Mouse (Mus musculus): ENCODE measurements around the gene Cox6b2.
A peak's percentile ranks its signal among the peaks of the same experiment; 100 is the strongest.
"Not testable (repeated sequence)": the region's sequence is repeated elsewhere in the genome, so short reads cannot be mapped to it uniquely, and the experiment has no call there.

Cox6b2 gene

DNA sequence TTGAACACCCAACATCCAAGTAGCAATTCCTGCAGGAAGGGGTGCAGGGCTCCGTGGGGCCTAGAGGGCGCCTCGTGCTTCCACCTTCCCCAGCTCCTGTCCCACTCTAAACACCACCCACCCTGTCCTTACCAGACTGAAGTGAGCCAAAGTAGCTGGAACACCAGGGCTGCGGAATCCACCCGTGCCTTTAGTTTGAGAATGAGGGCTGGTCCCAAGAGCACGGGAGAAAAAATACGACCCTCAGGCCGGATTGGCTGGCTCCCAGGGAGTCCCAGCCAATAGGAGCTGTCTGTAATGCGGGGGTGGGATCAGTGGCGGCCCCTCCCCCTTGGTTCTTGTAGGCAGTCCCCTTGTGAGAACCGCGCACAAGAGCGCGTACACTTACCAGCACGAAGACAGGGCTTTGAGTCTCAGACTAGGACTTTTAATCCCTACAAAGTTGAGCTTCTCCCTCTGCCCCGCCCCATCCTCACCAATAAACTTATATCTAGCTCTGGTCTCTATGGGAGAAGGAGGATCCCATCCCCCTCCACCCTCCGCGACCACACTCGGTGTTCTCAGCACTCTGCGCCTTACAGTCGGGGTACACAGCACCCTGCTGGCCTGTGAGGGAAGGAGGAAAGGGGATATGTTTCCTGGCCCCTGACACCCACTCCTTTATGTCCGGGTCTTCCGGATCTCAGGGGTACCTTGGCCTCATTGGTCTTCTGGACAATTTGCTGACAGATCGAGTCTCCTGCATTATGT, at the start of gene Cox6b2:
Gene Cox6b2 (minus strand): TSS at position 274 of the 750 bp plus-strand sequence.
- peak; percentile 71 for DNase-seq

GRCm38 (mm10) chr7:4802247-4802646, 49.4 kb upstream of the Cox6b2 start:
- no peak for DNase-seq

DNA sequence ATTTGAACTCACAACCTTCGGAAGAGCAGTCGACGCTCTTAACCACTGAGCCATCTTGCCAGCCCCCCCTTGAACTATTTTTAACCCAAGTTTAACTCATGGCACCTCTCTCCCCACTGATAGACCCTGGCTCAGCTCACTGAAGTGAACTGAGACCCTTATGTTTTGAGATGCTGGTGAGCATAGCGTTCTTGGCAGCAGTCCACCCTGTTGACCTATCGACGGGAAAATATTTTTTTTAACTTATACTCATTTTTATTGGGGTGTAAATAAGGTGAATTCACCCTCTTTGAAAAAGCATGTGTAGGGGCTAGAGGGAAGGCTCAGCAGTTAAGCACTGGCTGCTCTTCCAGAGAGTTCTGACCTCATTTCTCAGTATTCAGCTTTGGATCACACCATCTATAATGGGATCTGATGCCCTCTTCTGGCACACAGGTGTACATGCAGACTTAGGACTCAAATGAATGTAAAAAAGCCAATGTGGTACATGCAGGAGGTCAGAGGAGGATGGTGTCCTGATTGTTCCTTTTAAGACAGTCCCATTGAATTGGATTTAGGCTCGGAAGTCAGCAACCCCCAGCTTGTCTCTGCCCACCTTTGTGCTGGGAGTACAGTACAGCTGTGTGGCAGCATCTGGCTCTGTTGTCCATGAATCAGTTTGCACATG, 43.0 kb upstream of the Cox6b2 start:
- peak; percentile 31 for DNase-seq

DNA sequence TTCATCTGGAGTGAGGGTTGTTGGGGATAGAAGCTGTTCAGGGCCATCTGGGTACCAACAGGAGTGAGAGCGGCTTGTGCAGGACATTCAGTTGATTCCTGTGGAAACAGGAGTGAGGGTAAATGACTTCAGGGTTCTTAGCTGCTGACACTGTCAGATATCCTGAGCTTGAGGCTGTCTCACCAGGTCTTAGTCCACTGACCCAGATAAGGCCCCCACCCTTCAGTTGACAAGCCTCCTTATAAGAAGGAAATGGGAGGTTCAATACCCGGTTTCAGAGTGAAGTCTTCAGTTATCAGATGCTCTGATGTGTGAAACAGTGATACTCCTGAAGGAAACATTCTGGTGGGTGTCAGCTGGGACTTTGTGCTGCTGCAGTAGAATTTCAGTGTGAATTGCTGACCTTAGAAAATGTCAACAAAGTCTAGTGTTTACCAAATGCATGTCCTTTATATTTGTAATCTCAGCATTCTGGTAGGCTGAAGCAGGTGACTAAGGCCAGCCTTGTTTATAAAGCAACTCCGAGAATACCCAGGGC, 41.8 kb upstream of the Cox6b2 start:
- no peak for DNase-seq

GRCm38 (mm10) chr7:4793674-4794073, 40.8 kb upstream of the Cox6b2 start:
- DNase-seq, result no peak

- not testable (repeated sequence) for DNase-seq
Measured at GRCm38 (mm10) chr7:4793248-4793647, 40.4 kb upstream of the Cox6b2 start.

DNA sequence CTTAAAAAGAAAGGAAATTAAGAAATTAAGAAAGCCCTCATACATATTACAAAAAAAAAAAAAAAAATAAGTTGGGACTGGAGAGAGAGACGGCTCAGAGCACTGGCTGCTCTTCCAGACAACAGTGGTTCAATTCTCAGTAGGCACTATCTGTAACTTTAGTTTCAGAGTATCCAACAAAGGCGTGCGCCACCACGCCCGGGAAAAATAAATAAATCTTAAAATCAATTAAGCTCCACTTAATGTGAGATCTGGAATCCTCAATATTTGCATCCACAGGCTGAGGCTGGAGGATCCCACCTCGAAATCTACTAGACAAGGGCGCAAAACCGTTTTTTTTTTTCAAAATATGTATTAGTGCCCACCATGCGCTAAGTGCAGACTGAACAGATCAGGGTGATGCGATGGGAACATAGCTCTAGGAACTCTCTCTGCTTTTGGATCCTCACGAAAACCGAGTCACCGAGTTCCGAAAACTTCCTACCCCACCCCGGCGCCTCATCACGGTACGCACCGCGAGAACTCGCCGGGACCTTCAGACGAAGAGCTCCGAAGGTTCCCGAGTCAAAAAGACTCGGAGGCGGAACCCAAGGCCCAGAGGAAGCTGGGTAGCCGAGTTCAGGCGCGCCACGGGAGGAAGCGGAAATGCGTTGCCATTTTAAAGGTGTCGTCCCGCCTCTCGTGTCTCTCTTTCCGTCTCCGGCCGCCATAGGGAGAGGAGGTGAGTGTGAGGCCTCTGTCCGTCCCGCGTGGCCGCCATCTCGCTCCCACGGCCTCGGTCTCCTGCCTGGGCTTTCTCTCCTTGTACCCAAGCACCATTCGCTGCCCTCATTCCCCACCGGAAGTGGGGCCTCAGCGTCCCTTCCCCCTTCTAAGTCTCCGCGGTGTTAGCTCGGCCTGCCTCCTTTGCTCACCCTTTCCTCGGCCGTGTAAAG, 39.7 kb upstream of the Cox6b2 start, which contains the start of gene Rpl28:
Gene Rpl28 (plus strand): TSS at position 597 of the 935 bp plus-strand sequence.
- DNase-seq, result peak; percentile 96

GRCm38 (mm10) chr7:4789436-4789935, 36.6 kb upstream of the Cox6b2 start, which contains the start of gene Tmem238:
Gene Tmem238 (minus strand): TSS chr7:4789656.
- no peak for DNase-seq

DNA sequence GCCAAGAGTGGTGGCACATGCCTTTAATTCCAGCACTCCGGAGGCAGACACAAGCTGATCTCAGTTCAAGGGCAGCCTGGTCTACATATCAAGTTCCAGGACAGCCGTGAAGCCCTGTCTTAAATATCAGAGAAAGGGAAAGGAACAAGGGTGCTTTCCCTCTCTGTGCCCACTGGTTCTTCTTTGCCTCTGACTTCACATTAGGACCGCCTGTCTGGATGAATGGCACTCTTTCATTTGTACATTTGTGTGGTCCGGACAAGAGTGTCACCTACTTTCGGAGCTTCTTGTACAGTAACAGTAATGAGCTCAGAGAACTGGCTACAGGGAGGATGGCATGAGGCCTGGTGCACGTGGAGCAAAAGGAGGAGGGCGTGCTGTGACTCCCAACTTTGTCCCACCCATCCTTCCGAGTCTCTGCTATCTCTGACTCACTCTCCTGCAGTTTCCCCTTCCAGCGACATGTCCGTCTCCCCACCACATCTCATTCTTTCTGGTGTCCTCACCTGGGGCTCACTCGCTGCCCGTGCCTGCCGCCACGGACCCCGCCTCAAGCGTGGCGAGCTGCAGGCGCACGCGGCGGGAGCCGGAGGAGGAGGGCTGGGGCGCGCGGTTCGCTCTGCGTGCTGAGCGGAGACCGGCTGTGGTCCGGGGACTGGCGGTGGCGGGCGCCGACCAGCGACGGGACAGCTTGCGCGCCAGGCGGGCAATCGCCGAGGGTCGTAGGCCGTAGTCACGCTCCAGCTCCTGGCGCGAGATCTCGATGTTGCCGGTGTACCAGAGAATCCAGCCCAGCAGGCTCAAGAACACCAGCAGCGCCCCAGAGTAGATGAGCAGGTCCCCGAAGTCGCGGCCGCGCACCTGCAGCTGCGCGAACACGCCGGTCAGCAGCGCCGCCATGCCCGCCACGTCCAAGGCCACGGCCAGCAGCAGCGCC, 35.9 kb upstream of the Cox6b2 start:
- peak; percentile 31 for DNase-seq

GRCm38 (mm10) chr7:4783667-4784268, 30.9 kb upstream of the Cox6b2 start:
- no peak for DNase-seq

GRCm38 (mm10) chr7:4782759-4783158, 29.9 kb upstream of the Cox6b2 start, which contains the start of the genes Il11 and Tmem190:
Gene Il11 (minus strand): TSS chr7:4782859.
Gene Tmem190 (plus strand): TSS chr7:4782937.
- no peak for DNase-seq

DNA sequence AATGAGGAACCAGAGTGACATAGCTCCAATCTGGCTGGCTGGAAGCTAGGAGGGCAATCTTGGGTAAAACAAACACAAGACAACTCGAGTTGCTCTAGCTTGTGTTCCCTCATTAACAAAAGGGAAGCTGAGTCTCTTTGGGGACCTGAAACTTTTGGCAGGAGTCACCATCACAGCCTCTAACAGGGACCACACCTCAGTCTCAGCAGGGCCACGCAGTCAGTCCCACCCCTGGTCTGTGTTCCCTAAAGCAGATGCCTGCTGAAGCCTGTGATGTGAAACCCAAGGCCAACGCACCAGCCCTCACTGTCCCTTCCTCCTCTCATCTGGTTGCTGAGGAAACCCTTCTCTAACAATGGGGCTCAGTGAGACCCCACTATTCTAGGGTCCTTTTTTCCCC, 29.2 kb upstream of the Cox6b2 start:
- no peak for DNase-seq

- no peak for DNase-seq
Measured at GRCm38 (mm10) chr7:4779921-4780320, 27.0 kb upstream of the Cox6b2 start.

DNA sequence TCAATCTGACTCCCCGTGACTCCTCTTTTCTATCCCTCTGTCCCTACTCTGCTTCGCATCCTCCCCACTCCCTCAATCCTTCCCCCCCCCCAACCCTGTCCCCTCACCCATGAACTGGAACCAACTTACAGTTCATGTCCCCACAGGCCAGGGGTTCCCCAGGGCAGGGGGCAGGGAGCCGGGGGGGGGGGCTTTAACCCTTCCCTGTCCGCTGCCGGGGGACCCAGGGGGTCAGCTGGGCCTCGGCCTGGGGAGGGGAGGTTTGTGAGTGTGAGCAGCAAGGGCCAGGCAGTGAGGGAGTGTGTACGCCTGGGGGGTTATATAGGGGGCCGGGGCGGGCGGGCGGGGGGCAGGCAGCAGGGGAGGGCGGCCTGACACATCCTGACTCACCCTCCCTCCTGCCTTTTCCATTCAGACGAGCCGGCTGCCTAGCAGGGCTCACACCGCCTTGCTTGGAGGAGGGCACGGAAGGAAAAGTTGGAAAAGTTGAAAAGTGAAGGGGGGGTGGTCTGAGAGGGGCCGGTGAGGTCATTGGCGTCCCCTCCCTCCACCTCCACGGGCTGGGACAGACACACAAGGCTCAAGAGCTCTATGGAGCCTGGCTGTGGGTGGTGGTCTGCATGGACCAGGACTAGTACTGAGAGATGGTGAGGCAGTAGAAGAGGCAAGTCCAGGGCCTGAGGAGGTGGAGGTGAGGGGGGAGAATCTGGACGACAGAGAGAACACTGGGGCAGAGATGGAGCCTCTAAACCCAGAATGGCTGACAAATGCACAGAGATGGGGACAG, 25.1 kb upstream of the Cox6b2 start:
- DNase-seq, result no peak

GRCm38 (mm10) chr7:4776861-4777830, 24.3 kb upstream of the Cox6b2 start:
- no peak for DNase-seq

- no peak for DNase-seq
Measured at GRCm38 (mm10) chr7:4776131-4776530, 23.2 kb upstream of the Cox6b2 start.

GRCm38 (mm10) chr7:4771202-4771601, 18.3 kb upstream of the Cox6b2 start, which contains the start of gene Fam71e2:
Gene Fam71e2 (minus strand): TSS chr7:4771302.
- DNase-seq, result no peak

DNA sequence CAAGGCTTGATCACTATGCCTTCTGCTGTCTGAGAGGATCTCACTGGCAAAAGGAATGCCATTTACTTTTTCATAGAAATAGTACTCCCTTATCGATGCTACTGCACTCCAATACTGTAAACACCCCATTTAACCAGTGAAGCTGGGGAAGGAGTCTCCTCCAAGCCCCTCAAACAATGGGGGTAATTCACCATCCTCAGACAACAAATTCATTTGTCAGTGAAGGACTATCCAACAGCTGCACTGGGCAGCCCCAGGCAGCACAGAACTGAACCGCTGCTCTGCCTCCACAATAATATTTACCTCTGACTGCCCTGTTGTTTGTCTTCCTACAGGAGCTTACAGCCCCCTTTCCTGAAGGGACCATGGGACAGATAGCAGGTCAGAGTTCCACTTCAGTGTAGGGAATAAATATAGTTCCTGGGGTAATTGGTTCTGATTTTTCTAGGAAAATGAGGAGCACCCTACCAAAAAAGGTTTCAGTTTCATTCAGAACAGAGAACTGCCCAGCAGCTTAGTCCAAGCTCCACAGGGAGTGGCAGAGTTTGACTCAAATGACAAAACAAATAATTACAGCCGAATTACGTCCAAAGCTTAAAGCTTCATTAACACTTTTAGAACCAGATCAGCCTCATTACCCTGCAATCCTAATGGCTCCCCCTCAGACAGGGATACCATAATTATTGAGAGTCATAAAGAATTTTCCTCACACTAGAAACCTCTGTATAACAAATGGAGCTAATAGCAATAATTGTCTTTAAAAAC, 12.2 kb upstream of the Cox6b2 start:
- peak; percentile 39 for DNase-seq
